Mouse (Mus musculus): Measurements from ENCODE around the gene Rap1b.

Gene Rap1b

GRCm38 (mm10) chr10:117858241-117858640, 12.4 kb upstream of the Rap1b start:
- no peak for DNase-seq (ENCODE audit: low spot score)

- DNase-seq (ENCODE audit: low spot score): no peak
Observed at GRCm38 (mm10) chr10:117856001-117856720, 10.3 kb upstream of the Rap1b start.

- DNase-seq (ENCODE audit: low spot score): no peak
Observed at GRCm38 (mm10) chr10:117852648-117853192, 6.9 kb upstream of the Rap1b start.

- DNase-seq (ENCODE audit: low spot score): no peak
Observed at GRCm38 (mm10) chr10:117848981-117849380, 3.1 kb upstream of the Rap1b start.

- DNase-seq (ENCODE audit: low spot score): no peak
Observed at GRCm38 (mm10) chr10:117846796-117847195, 961 bp upstream of the Rap1b start.

- peak; percentile 22 for DNase-seq (ENCODE audit: low spot score)
Observed at GRCm38 (mm10) chr10:117846260-117846632, 411 bp upstream of the Rap1b start.

GRCm38 (mm10) chr10:117844782-117845596, 846 bp downstream of the Rap1b start:
- DNase-seq (ENCODE audit: low spot score): no peak

GRCm38 (mm10) chr10:117844279-117844678, 1.6 kb downstream of the Rap1b start:
- DNase-seq (ENCODE audit: low spot score): no peak

GRCm38 (mm10) chr10:117843690-117844089, 2.1 kb downstream of the Rap1b start:
- DNase-seq (ENCODE audit: low spot score): no peak

GRCm38 (mm10) chr10:117841765-117842164, 4.1 kb downstream of the Rap1b start:
- DNase-seq (ENCODE audit: low spot score): no peak

GRCm38 (mm10) chr10:117840431-117840995, 5.3 kb downstream of the Rap1b start:
- DNase-seq (ENCODE audit: low spot score): no peak

GRCm38 (mm10) chr10:117839737-117840136, 6.1 kb downstream of the Rap1b start:
- no peak for DNase-seq (ENCODE audit: low spot score)

- no peak for DNase-seq (ENCODE audit: low spot score)
Observed at GRCm38 (mm10) chr10:117838924-117839323, 6.9 kb downstream of the Rap1b start.

GRCm38 (mm10) chr10:117836354-117836753, 9.5 kb downstream of the Rap1b start:
- no peak for DNase-seq (ENCODE audit: low spot score)

GRCm38 (mm10) chr10:117835453-117835852, 10.4 kb downstream of the Rap1b start:
- no peak for DNase-seq (ENCODE audit: low spot score)

- no peak for DNase-seq (ENCODE audit: low spot score)
Observed at GRCm38 (mm10) chr10:117830797-117831196, 15.0 kb downstream of the Rap1b start.

GRCm38 (mm10) chr10:117829472-117830155, 16.2 kb downstream of the Rap1b start:
- DNase-seq (ENCODE audit: low spot score): no peak

- DNase-seq (ENCODE audit: low spot score): no peak
Observed at GRCm38 (mm10) chr10:117829022-117829421, 16.8 kb downstream of the Rap1b start.

GRCm38 (mm10) chr10:117828536-117828935, 17.3 kb downstream of the Rap1b start:
- DNase-seq (ENCODE audit: low spot score): no peak

- DNase-seq (ENCODE audit: low spot score): no peak
Observed at GRCm38 (mm10) chr10:117824647-117825046, 21.2 kb downstream of the Rap1b start.

GRCm38 (mm10) chr10:117824139-117824538, 21.7 kb downstream of the Rap1b start:
- no peak for DNase-seq (ENCODE audit: low spot score)

- DNase-seq (ENCODE audit: low spot score): no peak
Observed at GRCm38 (mm10) chr10:117823321-117823720, 22.5 kb downstream of the Rap1b start.
